Mouse (Mus musculus): ENCODE results near the gene Cort.
A peak's percentile ranks its signal among the peaks of the same experiment; 100 is the strongest.
"Not testable (repeated sequence)": the region's sequence is repeated elsewhere in the genome, so short reads cannot be mapped to it uniquely, and the experiment has no call there.

Gene Cort

DNA sequence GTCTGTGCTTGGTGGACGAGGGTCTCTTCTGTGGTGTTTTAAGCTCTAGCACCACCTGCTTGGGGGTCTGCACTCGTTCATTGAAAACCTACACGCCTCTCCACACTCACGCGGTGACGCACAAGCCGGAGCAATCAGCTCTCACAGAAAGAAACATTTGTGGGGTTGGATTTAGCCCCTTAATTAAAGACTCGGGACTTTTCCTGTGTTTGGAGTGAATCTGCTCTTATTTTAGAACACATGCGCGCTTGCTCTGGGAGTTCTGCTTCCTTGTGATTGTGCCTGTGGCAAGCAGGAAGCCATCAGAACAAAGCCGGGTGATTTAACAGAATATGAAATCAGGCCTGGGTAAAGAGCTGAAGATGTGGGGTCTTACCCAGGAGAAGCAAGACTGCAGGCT, at the start of gene Cort:
Cort (minus strand) TSS at position 101 of the 400 bp plus-strand sequence.
- DNase-seq = no peak

- no peak for DNase-seq
These were observed 47.1 kb upstream of the Cort start for GRCm38 (mm10) chr4:149173661-149174060.

DNA sequence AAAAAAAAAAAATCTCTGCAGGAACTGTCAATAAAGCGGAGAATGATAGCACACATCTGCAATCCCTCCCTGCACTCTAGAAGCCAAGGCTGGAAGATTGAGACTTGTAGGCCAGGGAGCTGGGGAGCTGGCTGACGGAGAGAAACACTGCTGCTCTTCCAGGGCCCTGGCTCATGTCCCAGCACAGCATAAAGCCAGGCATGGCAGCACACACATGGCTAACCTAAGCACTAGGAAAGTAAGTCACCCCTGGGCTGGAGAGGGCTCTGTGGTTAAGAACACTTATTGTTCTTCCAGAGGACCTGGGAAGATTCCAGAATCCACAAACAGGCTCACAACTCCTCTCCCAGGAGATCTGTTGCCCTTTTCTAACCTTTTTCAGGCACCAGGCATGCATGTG, 46.1 kb upstream of the Cort start:
- no peak for DNase-seq

DNA sequence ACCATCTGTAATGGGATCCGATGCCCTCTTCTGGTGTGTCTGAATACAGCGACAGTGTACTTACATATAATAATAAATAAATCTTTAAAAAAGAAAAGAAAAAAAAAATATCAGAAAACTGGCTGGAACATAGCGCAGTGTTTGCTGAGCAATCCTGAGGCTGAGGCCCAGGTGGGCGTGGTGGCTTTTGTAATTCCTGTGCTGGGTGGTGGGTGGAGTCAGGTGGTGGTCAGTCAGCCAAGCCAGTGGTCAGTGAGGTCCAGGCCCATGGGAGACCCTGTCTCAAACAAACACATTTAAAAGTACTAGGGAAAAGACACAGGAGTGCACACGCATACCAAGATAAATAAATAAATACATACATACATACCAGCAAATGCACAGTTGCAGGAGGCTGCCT, 45.5 kb upstream of the Cort start:
- DNase-seq = no peak

DNA sequence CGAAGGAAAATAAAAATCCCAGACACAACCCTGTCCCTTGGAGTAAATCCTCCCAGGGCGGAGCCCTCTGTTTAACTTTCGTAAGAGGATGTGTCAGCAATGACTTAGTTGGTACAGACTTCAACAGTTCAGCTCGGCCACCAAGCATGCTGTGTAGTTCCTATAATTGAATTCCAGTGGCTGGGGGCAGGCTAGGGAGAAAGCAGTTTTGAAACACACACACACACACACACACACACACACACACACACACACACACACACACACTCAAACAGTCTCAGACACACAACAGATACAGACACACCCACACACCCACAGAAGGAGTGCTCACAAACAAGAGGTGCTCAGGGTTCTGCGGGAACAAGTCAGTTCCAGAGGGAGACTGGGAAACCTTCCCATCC, 45.0 kb upstream of the Cort start:
- DNase-seq = no peak

GRCm38 (mm10) chr4:149170394-149170931, 43.9 kb upstream of the Cort start:
- DNase-seq = peak; percentile 65

DNA sequence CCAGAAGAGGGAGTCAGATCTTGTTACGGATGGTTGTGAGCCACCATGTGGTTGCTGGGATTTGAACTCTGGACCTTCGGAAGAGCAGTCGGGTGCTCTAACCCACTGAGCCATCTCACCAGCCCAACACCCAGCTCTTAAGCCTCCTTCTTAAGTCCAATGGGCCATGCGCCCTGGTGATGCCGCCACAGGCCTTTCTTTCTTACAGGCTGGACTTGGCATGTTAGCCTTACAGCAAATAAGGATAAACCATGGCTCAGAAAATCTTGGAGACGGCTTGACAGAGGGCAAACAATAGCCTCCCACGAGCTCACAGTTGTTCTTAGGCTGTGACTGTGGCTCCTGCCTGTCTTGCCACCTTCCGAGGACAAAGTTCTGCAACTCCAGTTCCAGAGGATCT, 43.4 kb upstream of the Cort start:
- not testable (repeated sequence) for DNase-seq

DNA sequence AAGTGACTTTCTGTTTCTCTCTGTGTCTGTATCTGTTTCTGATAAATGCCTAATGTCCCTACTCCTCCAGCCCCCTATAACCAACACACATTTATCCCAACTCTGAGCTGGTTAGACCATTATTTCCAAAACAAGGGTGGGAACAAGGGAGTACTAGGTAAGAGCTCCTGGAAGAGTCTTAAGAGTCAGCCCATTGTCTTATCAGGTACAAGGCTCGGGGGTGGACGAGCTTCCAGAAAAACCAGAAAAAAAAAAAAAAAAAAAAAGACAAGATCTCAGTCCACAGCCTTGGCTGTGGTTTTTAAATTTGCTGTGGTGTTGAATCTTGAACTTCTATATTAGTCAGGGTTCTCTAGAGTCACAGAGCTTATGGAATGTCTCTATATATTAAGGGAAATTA, 41.5 kb upstream of the Cort start:
- no peak for DNase-seq

DNA sequence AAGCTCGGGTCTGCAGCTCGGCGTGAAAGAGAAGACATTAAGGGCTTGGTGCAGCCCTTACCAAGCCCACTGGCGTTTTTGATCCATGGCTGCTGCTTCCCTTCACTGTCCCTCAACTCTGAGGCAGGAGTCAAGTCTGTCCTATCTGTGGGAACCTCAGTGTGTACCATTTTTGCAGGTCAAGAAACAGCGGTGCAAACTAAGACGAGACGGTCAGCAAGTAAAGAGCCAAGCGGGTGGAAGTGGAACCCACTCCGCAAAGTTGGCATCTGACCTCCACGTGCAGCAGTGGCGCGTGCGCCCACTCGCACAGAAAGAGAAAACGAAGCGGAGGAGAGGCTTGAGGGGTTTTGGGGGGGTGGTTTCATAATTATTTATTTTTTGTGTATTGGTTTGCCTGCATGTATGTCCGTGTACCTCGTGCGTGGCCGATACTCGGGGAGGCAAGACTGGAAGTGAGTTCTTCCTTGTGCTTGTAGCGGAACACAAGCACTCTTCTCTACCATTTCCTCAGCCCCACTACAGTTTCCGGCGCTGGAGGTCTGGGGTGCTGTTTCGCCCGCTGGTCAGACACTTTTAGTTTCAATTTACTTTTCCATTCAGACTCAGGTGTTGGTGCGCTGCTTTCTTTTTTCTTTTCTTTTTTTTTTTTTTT, 40.5 kb upstream of the Cort start:
- DNase-seq = no peak

- DNase-seq = peak; percentile 98
These were observed 39.8 kb upstream of the Cort start, which contains the start of gene Pgd for GRCm38 (mm10) chr4:149166215-149166946. Gene Pgd, minus strand, starts transcription at chr4:149166771.

- no peak for DNase-seq
These were observed 37.6 kb upstream of the Cort start for GRCm38 (mm10) chr4:149164150-149164549.

- no peak for DNase-seq
These were observed 36.6 kb upstream of the Cort start for GRCm38 (mm10) chr4:149163196-149163595.

DNA sequence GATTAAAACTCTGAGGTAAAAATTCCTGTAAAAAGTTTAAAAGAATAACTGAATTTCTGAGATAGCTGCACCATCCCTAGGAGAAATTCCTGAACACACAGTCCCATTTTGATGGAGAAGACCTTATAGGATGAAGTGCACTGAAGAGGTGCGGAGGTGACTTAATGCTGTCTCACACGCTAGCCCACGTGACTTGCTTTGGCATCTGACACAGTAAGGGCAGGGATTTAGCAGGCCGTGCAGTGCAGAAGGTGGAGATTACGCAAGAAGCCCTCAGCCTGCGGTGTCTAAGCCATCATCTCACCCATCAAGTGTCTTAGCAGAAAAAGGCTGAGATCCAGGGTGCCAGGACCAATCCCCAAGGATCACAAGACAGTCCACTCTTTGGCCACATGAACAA, 34.6 kb upstream of the Cort start:
- no peak for DNase-seq

DNA sequence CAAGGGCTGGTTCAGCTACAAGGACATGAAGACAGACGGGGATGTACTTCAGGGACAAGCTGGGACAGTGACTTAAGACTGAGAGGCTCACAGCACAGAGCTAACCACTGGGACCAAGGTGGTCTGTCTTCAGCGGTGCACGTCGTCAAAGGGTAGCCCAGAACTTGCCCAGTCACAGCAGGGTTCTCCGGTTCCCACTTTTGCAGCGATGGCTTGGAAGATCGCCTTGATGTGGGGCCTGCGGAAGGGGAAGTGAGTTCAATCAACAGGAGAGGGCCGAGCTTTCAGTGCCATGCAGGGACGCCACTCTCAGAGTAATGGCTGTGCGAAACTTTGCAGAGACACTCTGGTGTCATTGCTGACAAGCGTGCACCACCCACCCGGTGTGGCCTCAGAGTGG, 33.3 kb upstream of the Cort start:
- DNase-seq = no peak

- DNase-seq = no peak
These were observed 32.6 kb upstream of the Cort start for GRCm38 (mm10) chr4:149159203-149159602.

- no peak for DNase-seq
These were observed 30.9 kb upstream of the Cort start for GRCm38 (mm10) chr4:149157415-149157973.

- no peak for DNase-seq
These were observed 29.1 kb upstream of the Cort start for GRCm38 (mm10) chr4:149155711-149156110.

GRCm38 (mm10) chr4:149154859-149155258, 28.3 kb upstream of the Cort start:
- DNase-seq = no peak

GRCm38 (mm10) chr4:149150721-149151120, 24.2 kb upstream of the Cort start:
- DNase-seq = no peak

GRCm38 (mm10) chr4:149150256-149150655, 23.7 kb upstream of the Cort start:
- DNase-seq = no peak

GRCm38 (mm10) chr4:149149611-149150010, 23.0 kb upstream of the Cort start:
- DNase-seq = no peak

DNA sequence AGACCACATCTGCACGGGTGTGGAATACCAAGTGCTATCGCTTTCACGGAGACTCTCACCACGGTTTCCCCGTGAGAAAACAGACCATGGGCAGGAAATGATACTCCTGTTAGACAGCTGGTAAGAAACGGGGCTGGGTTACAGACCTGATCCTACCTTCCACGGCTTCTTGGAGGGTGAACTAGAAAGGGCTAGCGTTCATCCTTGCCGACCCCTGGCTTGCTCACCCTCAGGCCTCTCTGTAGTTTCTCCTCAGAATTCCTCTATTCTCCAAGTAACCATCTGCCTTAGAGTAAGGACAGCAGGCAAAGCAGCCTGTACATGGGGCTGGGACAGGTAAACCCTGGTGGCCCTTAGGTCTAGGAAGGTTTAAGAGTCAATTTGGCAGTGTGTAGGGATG, 22.6 kb upstream of the Cort start:
- no peak for DNase-seq

GRCm38 (mm10) chr4:149148084-149148483, 21.5 kb upstream of the Cort start:
- DNase-seq = no peak

- no peak for DNase-seq
These were observed 21.0 kb upstream of the Cort start for GRCm38 (mm10) chr4:149147528-149147927.
